Mouse (Mus musculus) myocyte (in vitro differentiated cells): Measurements from ENCODE around the gene Gm20716.

Experiments
- E2F4 ChIP-seq: IDR thresholded peaks from one replicate; pipeline ENCODE4 v1.6.1; 2011; ENCODE audit warnings: mild to moderate bottlenecking, control low read depth, moderate library complexity; ENCODE audit not compliant: insufficient read depth
- MAX ChIP-seq: IDR thresholded peaks from one replicate; pipeline ENCODE4 v1.6.1; 2011; ENCODE audit warnings: low read depth, mild to moderate bottlenecking, control low read depth
- POLR2A ChIP-seq: IDR thresholded peaks from one replicate; pipeline ENCODE4 v1.6.1; 2011; ENCODE audit warnings: low read depth, mild to moderate bottlenecking, control low read depth, moderate library complexity; ENCODE audit not compliant: insufficient read length
- POLR2AphosphoS2 ChIP-seq: IDR thresholded peaks from one replicate; pipeline ENCODE4 v1.6.1; 2011; ENCODE audit warnings: low read depth, control low read depth; ENCODE audit not compliant: insufficient read length
- SRF ChIP-seq: IDR thresholded peaks from one replicate; pipeline ENCODE4 v1.6.1; 2011; ENCODE audit warnings: low read depth; ENCODE audit not compliant: control insufficient read depth, insufficient read length
- USF1 ChIP-seq: IDR thresholded peaks from one replicate; pipeline ENCODE4 v1.6.1; 2011; ENCODE audit warnings: low read depth, mild to moderate bottlenecking, control low read depth, moderate library complexity

DNA sequence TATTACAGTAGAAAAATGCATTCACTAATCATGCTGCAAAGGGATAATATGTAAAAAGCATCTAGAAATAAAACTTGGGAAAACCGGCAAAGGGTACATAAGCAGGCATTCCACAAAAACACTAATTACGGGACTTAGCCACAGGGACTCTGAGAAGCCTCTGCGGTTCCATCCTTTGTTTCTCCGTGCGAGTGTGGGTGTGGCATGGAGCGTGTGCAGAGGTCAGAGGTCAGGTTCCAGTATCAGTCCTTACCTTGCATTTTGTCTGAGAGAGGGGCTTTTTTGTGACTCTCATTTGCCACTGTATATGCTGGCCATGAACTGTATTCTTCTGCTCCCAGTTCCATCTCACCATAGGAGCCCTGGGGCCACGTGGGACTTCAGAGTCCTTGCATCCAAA is 54.2 kb downstream of the Gm20716 start:
- TF ChIP-seq POLR2AphosphoS2, result peak; percentile 14
- no peak for TF ChIP-seq USF1
- no peak for TF ChIP-seq POLR2A
- TF ChIP-seq SRF, result no peak
- TF ChIP-seq E2F4, result no peak
- TF ChIP-seq MAX, result no peak
